Comparison of ENCODE assay signal across 8 mouse cellular contexts in genomic region chr14:21053151-21053550, GRCm38 (mm10). TPM values are rescaled to one million over a fixed set of nuclear protein-coding genes. Genes with fewer than 3 reads are reported as not detected.
DNase-seq lines count a peak whose midpoint lies in the region; ATAC-seq and TF ChIP-seq lines count a peak whose summit lies in the region.

No protein-coding gene starts in this region.

- H3K27me3 ChIP-seq in lung, embryonic 14.5 days (ENCODE audit: insufficient read depth, low read length), result no peaks in the 10 kb centered on the region
- H3K27me3 ChIP-seq in forebrain, embryonic 14.5 days (replicated peaks; ENCODE audit: control insufficient read depth, insufficient read depth, low read length), result no peaks in the 10 kb centered on the region
- no peaks in the 10 kb centered on the region for H3K27me3 ChIP-seq in liver, embryonic 12.5 days (replicated peaks)
- no peaks in the 10 kb centered on the region for H3K27me3 ChIP-seq in stomach, embryonic 15.5 days (replicated peaks)

- peak overlapping the region; percentile 88 for H3K4me3 ChIP-seq in lung, embryonic 14.5 days (ENCODE audit: low read depth, low read length)
- peak overlapping the region; percentile 92 for H3K4me3 ChIP-seq in forebrain, embryonic 14.5 days (ENCODE audit: low read depth, low read length)
- H3K4me3 ChIP-seq in liver, embryonic 12.5 days, result peak overlapping the region; percentile 93
- H3K4me3 ChIP-seq in stomach, embryonic 15.5 days (replicated peaks), result peak overlapping the region; percentile 87

- H3K4me1 ChIP-seq in lung, embryonic 14.5 days (ENCODE audit: insufficient read depth), result 0 out of 2 replicates have a peak, but pooled peaks cover 5% of the 10 kb centered on the region
- peaks cover 9% of the 10 kb centered on the region for H3K4me1 ChIP-seq in forebrain, embryonic 14.5 days (ENCODE audit: control insufficient read depth, insufficient read depth, low read length)
- peaks cover 32% of the 10 kb centered on the region for H3K4me1 ChIP-seq in liver, embryonic 12.5 days
- H3K4me1 ChIP-seq in stomach, embryonic 15.5 days, result 0 out of 2 replicates have a peak, but pooled peaks cover 4% of the 10 kb centered on the region

- ATAC-seq in lung, embryonic 14.5 days (ENCODE audit: insufficient read depth), result no peak
- no peak for ATAC-seq in forebrain, embryonic 14.5 days
- ATAC-seq in liver, embryonic 12.5 days, result no peak
- no peak for ATAC-seq in stomach, embryonic 15.5 days (ENCODE audit: insufficient read depth, low FRiP score, low read depth)

- DNase-seq in lung, embryonic 14.5 days, result peak; percentile 47
- no peak for DNase-seq in lung, postnatal 10 days
- peak; percentile 16 for DNase-seq in forebrain, embryonic 14.5 days (ENCODE audit: low spot score)
- no peak for DNase-seq in spleen, adult 18-20 months
- DNase-seq in cerebellum, postnatal 25 days, result no peak
- no peak for DNase-seq in left cerebral cortex, postnatal 10 days (ENCODE audit: extremely low spot score in 1 of 2, low spot score in 2 of 2)

- 1% methylated on average over 8 of the region's 8 CpGs for WGBS in lung, embryonic 14.5 days
- 11% methylated on average over 8 of the region's 8 CpGs for WGBS in forebrain, embryonic 14.5 days
- WGBS in liver, embryonic 12.5 days (ENCODE audit: insufficient replicate concordance), result 7% methylated on average over 8 of the region's 8 CpGs
- WGBS in stomach, embryonic 15.5 days, result 6% methylated on average over 8 of the region's 8 CpGs

- H3K9ac ChIP-seq in lung, embryonic 14.5 days, result peak overlapping the region; percentile 69
- peak overlapping the region; percentile 87 for H3K9ac ChIP-seq in forebrain, embryonic 14.5 days (ENCODE audit: low read length)
- peak overlapping the region; percentile 88 for H3K9ac ChIP-seq in liver, embryonic 12.5 days
- peak overlapping the region; percentile 73; the same call in 1 of the 2 replicates for H3K9ac ChIP-seq in stomach, embryonic 15.5 days

- H3K4me2 ChIP-seq in lung, embryonic 14.5 days, result peak overlapping the region; percentile 93
- peak overlapping the region; percentile 60 for H3K4me2 ChIP-seq in forebrain, embryonic 14.5 days (ENCODE audit: low read length)
- peak overlapping the region; percentile 89 for H3K4me2 ChIP-seq in liver, embryonic 12.5 days
- H3K4me2 ChIP-seq in stomach, embryonic 15.5 days, result peak overlapping the region; percentile 95

- no peak for TF ChIP-seq CTCF in lung, embryonic 14.5 days (IDR thresholded peaks at IDR 0.05; ENCODE audit: low read depth)

- H3K27ac ChIP-seq in lung, embryonic 14.5 days (ENCODE audit: low read depth), result no peak overlapping the region; the same call in 1 of the 2 replicates
- H3K27ac ChIP-seq in forebrain, embryonic 14.5 days (ENCODE audit: low read depth, low read length), result no peak overlapping the region
- H3K27ac ChIP-seq in liver, embryonic 12.5 days, result peak overlapping the region; percentile 91
- peak overlapping the region; percentile 94 for H3K27ac ChIP-seq in stomach, embryonic 15.5 days

- no peaks in the 10 kb centered on the region for H3K9me3 ChIP-seq in lung, embryonic 14.5 days (ENCODE audit: low read depth, low read length)
- H3K9me3 ChIP-seq in forebrain, embryonic 14.5 days (replicated peaks; ENCODE audit: control insufficient read depth, low read length), result no peaks in the 10 kb centered on the region
- peaks cover 6% of the 10 kb centered on the region; the same call in 1 of the 2 replicates for H3K9me3 ChIP-seq in liver, embryonic 12.5 days (replicated peaks)
- H3K9me3 ChIP-seq in stomach, embryonic 15.5 days, result no peaks in the 10 kb centered on the region

- H3K36me3 ChIP-seq in lung, embryonic 14.5 days (ENCODE audit: insufficient read depth), result 0 out of 2 replicates have a peak, but pooled peaks cover 8% of the 10 kb centered on the region
- no peaks in the 10 kb centered on the region for H3K36me3 ChIP-seq in forebrain, embryonic 14.5 days (ENCODE audit: control insufficient read depth, insufficient read depth, low read length)
- H3K36me3 ChIP-seq in liver, embryonic 12.5 days, result peaks cover 21% of the 10 kb centered on the region
- H3K36me3 ChIP-seq in stomach, embryonic 15.5 days, result no peaks in the 10 kb centered on the region

- intact Hi-C loops in left cerebral cortex, postnatal 10 days (cut with DNase I), result loop anchor here (5.0 kb wide), 1 partner anchor 64 kb away; no protein-coding TSS in a partner anchor

RNA-seq across cellular contexts. Expression of gene Adk, which starts 0.8 kb away (rescaled TPM):
- 218 and 229 TPM in 2 replicates for polyA plus RNA-seq in lung, embryonic 14.5 days (2014; fragmentation: Nextera tagmentation; extraction: Ambion mirVana)
- polyA plus RNA-seq in forebrain, embryonic 14.5 days (2014; fragmentation: Nextera tagmentation; extraction: Ambion mirVana), result 79.9 and 81.7 TPM in 2 replicates
- polyA plus RNA-seq in liver, embryonic 12.5 days (2016; fragmentation: Nextera tagmentation; extraction: Ambion mirVana), result 195 and 206 TPM in 2 replicates
- polyA plus RNA-seq in stomach, embryonic 15.5 days (2015; fragmentation: Nextera tagmentation; extraction: Ambion mirVana), result 167 and 178 TPM in 2 replicates
- 10 to 100 TPM; 59.5 to 61.9 TPM for total RNA-seq in left cerebral cortex, postnatal 10 days (2021)

RNA-seq across cellular contexts. Expression of gene Ap3m1, which starts 0.8 kb away (rescaled TPM):
- 82.5 and 86.9 TPM in 2 replicates for polyA plus RNA-seq in lung, embryonic 14.5 days (2014; fragmentation: Nextera tagmentation; extraction: Ambion mirVana)
- 139 and 145 TPM in 2 replicates for polyA plus RNA-seq in forebrain, embryonic 14.5 days (2014; fragmentation: Nextera tagmentation; extraction: Ambion mirVana)
- polyA plus RNA-seq in liver, embryonic 12.5 days (2016; fragmentation: Nextera tagmentation; extraction: Ambion mirVana), result 42.9 and 43.4 TPM in 2 replicates
- 60.2 and 63.8 TPM in 2 replicates for polyA plus RNA-seq in stomach, embryonic 15.5 days (2015; fragmentation: Nextera tagmentation; extraction: Ambion mirVana)
- total RNA-seq in left cerebral cortex, postnatal 10 days (2021), result 10 to 100 TPM; 79.9 to 87.7 TPM

Comparison
In these comparisons a context has a peak if more than half of its experiments do, and no peak if none do; other contexts are left out.
1. DNase-seq: peak in lung, embryonic 14.5 days (single experiment) and forebrain, embryonic 14.5 days (single experiment); none in lung, postnatal 10 days (single experiment), spleen, adult 18-20 months (0 of 2), cerebellum, postnatal 25 days (0 of 2) and left cerebral cortex, postnatal 10 days (0 of 2).
2. H3K27ac ChIP-seq: peak in liver, embryonic 12.5 days (single experiment) and stomach, embryonic 15.5 days (single experiment); none in lung, embryonic 14.5 days (single experiment) and forebrain, embryonic 14.5 days (single experiment).
3. Peak in every context shown above with its lines, with median percentiles within 50 percentile points of each other: H3K4me2 ChIP-seq, H3K4me3 ChIP-seq and H3K9ac ChIP-seq.